Mouse (Mus musculus): Measurements from ENCODE around the gene Pik3c2b. TPM values are rescaled to one million over a fixed set of nuclear protein-coding genes. Genes with fewer than 3 reads are reported as not detected.
"Not testable (repeated sequence)": the region's sequence is repeated elsewhere in the genome, so short reads cannot be mapped to it uniquely, and the experiment has no call there.

Gene Pik3c2b
- polyA plus RNA-seq, 1 experiment from 2014 or later = 8.0 TPM

DNA sequence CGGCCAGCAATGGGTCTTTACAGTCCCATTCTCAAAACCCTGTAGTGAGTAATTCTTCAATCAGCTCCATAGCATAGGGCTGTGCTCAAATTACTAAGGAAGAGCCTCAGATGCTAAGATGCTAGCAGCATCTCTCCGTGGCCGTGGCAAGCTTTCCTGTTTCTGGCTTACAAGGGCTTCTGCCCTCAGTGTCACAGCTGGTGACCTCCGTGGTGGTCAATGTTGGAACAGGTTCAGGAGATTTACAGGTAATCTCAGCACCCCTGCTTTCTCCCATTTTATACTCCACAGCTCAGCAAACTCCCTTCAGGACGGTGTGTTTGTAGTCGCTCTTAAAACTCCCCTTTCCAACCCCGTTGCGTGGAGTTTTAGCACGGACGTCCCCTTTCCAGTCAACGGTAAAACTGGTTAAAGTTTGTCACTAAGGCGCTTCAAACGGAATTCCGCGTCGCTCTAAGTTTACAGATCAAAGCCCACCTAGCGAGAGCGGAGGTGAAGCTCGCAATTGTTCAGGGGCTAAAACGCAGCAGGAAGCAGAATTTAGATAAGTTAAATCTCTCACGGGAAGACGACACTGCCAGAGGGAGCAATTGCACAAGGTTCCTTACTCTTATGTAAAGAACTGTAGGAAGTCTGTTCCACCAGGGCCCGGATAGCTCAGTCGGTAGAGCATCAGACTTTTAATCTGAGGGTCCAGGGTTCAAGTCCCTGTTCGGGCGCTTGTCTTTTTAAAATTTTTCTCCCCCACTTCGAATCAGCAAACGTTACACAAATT is 12.0 kb upstream of the Pik3c2b start:
- 2% methylated on average over 28 of the region's 28 CpGs for WGBS
- peaks cover 10% of the 10 kb centered on the region for H3K4me1 ChIP-seq (replicated peaks)
- peak overlapping the region; percentile 73 for H3K27ac ChIP-seq
- H3K4me3 ChIP-seq = peak overlapping the region; percentile 61
- H3K27me3 ChIP-seq = no peaks in the 10 kb centered on the region
- no peaks in the 10 kb centered on the region for H3K9me3 ChIP-seq (replicated peaks)
- peak overlapping the region; percentile 52 for H3K9ac ChIP-seq
- H3K36me3 ChIP-seq = no peaks in the 10 kb centered on the region
- peak; percentile 77 for ATAC-seq (replicated peaks; ENCODE audit: insufficient number of reproducible peaks, insufficient read depth, low FRiP score, low read depth)
- peak overlapping the region; percentile 64 for H3K4me2 ChIP-seq

DNA sequence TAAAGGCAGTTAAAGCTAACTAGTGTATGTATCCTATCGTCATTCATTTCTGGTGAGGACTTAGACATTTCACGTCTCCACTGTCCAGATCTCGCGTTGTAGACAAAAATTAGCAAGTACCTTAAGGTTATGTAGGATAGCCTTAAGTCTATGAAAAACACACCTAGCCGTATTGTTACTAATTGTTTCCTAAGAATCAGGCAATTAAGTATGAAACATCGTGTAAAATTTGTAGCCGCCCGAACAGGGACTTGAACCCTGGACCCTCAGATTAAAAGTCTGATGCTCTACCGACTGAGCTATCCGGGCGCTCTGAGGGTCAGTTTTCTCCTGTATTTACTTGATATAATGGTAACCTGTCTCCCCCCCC is 11.4 kb upstream of the Pik3c2b start:
- H3K9ac ChIP-seq = no peak overlapping the region

DNA sequence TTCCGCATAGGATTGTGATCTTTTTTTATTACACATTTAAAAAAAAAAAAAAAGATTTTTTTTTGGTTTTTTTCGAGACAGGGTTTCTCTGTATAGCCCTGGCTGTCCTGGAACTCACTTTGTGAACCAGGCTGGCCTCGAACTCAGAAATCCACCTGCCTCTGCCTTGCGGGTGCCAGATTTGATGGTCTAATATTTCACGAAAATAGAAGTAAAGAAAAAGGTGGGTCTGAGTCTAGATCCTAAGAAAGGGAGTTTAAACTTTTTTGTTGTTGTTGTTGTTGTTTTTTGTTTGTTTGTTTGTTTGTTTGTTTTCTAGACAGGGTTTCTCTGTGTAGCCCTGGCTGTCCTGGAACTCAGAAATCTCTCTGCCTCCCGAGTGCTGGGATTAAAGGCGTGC is 10.8 kb upstream of the Pik3c2b start:
- H3K27me3 ChIP-seq; ATAC-seq (replicated peaks; ENCODE audit: insufficient number of reproducible peaks, insufficient read depth, low FRiP score, low read depth); H3K9me3 ChIP-seq (replicated peaks); H3K36me3 ChIP-seq; H3K9ac ChIP-seq; H3K4me2 ChIP-seq; H3K27ac ChIP-seq; H3K4me3 ChIP-seq: not testable (repeated sequence)
- WGBS = 69% methylated on average over 7 of the region's 7 CpGs
- peaks cover 10% of the 10 kb centered on the region for H3K4me1 ChIP-seq (replicated peaks)

More for the DNA sequence above, 11.4 kb upstream of the Pik3c2b start:
- 7% methylated on average over 11 of the region's 11 CpGs for WGBS
- Histone ChIP-seq H3K4me2 (peak overlapping the region; percentile 64), H3K27ac (peak overlapping the region; percentile 73), H3K9me3 (replicated peaks) (no peaks in the 10 kb centered on the region), H3K36me3 (no peaks in the 10 kb centered on the region), H3K4me1 (replicated peaks) (peaks cover 10% of the 10 kb centered on the region), H3K27me3 (no peaks in the 10 kb centered on the region), H3K4me3 (peak overlapping the region; percentile 61)
- ATAC-seq (replicated peaks; ENCODE audit: insufficient number of reproducible peaks, insufficient read depth, low FRiP score, low read depth) = peak; percentile 51

DNA sequence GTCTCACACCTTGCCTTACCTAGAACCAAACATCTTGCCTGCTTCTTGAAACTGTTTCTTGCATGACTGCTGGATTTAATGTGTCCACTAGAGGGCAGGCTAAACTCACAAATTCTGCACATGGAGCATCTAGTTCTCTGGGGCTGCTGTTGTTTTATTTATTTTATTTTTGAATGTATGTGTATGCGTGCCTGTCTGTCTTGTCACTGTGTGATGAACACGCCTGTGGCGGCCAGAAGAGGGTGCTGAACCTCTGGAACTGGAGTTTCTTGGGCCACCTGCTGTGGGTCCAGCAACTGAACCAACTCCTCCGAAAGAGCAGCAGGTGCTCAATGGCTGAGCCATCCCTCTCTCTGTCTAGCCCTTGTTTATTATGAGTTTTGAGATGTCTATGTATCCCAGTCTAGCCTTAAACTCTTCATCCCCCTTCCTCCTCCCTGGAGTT is 5.9 kb upstream of the Pik3c2b start:
- Histone ChIP-seq H3K27me3 (no peaks in the 10 kb centered on the region), H3K9me3 (replicated peaks) (no peaks in the 10 kb centered on the region), H3K27ac (no peak overlapping the region), H3K9ac (no peak overlapping the region), H3K4me3 (no peak overlapping the region), H3K36me3 (no peaks in the 10 kb centered on the region), H3K4me1 (replicated peaks) (no peaks in the 10 kb centered on the region), H3K4me2 (no peak overlapping the region)
- 20% methylated on average over 4 of the region's 4 CpGs for WGBS
- ATAC-seq (replicated peaks; ENCODE audit: insufficient number of reproducible peaks, insufficient read depth, low FRiP score, low read depth) = peak; percentile 56

DNA sequence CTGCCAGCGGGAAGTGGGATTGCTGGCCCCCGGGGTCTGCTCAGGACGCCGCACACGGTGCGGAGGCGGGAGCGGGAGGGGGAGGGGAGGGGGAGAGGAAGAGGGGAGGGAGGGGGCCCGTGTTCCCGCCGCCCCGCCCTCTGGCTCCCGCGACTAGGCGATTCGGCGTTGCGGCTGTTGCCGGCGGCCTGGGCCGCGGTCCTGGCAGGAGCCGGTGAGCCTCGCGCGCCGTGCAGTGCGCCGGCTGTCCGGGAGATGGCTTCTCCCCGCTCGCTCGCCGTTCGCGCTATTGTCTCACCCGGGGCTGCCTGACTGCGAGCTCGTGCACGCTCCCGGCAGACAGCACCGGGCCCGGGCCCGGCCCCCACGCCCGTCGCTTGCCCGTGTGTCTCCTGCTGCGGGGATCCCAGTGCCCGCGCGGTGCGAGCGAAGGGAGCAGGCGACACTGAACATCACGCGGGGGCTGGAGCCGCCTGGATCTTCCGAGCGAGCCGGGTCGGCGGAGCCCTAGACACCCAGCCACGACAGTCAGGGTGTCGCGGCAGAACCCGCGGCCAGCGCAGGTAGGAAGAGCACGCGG is 484 bp downstream of the Pik3c2b start:
- peak; percentile 83 for ATAC-seq (replicated peaks; ENCODE audit: insufficient number of reproducible peaks, insufficient read depth, low FRiP score, low read depth)
- Histone ChIP-seq H3K4me1 (replicated peaks) (peaks cover 30% of the 10 kb centered on the region), H3K9ac (peak overlapping the region; percentile 82), H3K4me2 (peak overlapping the region; percentile 91), H3K27me3 (no peaks in the 10 kb centered on the region), H3K27ac (peak overlapping the region; percentile 86), H3K4me3 (peak overlapping the region; percentile 68), H3K9me3 (replicated peaks) (no peaks in the 10 kb centered on the region), H3K36me3 (no peaks in the 10 kb centered on the region)
- under 1% methylated on average over 53 of the region's 71 CpGs for WGBS

DNA sequence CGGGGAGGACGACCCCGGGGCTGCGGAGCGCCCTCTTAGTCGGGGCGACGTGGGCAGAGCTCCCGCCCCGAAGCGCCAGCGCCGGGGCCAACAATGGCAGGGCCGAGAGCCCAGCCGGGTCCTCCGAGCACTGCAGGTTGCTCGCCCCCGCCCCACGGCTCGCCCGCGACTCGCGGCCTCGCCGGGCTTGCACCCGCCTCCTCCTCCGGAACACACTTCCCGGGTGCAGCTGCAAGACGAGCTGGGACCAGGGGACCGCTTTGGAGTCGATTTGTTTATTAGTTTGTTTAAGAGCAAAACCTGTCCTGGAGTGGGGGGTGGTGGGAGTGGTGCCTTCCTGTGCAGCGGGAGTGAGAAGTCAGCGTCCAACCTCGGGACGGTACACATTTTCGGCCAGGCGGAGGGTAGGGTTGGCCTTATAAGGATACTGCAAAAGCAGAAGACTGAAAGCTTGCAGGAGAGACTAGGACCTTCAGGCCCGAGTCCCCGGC is 1.0 kb downstream of the Pik3c2b start:
- peak; percentile 68 for ATAC-seq (replicated peaks; ENCODE audit: insufficient number of reproducible peaks, insufficient read depth, low FRiP score, low read depth)
- peak overlapping the region; percentile 91 for H3K4me2 ChIP-seq
- H3K36me3 ChIP-seq = no peaks in the 10 kb centered on the region
- under 1% methylated on average over 40 of the region's 40 CpGs for WGBS
- H3K27ac ChIP-seq = peak overlapping the region; percentile 86
- peak overlapping the region; percentile 68 for H3K4me3 ChIP-seq
- peak overlapping the region; percentile 82 for H3K9ac ChIP-seq
- H3K9me3 ChIP-seq (replicated peaks) = no peaks in the 10 kb centered on the region
- no peaks in the 10 kb centered on the region for H3K27me3 ChIP-seq
- peaks cover 30% of the 10 kb centered on the region for H3K4me1 ChIP-seq (replicated peaks)

DNA sequence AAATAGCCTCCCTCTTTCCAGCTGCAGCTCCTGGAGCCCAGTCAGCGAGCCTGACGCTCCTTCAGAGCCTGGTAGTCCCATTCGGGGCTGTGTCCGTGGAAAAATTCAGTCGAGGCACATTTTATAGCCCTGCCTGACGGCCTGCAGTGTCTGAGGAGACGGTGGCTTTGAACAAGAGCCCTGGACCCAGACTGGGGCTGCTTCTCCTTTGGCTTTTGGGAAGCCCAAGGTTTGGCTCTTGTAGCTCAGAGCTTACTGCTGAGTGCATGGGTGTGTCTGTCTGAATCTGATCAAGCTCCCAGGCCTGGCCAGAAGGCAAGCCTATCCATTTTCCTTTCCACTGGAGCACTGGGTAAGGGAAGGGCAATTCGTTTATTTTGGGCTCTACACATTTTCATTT is 2.1 kb downstream of the Pik3c2b start:
- peak overlapping the region; percentile 91 for H3K4me2 ChIP-seq
- H3K36me3 ChIP-seq = no peaks in the 10 kb centered on the region
- H3K4me3 ChIP-seq = peak overlapping the region; percentile 68
- H3K27ac ChIP-seq = peak overlapping the region; percentile 86
- no peak for ATAC-seq (replicated peaks; ENCODE audit: insufficient number of reproducible peaks, insufficient read depth, low FRiP score, low read depth)
- peak overlapping the region; percentile 82 for H3K9ac ChIP-seq
- H3K27me3 ChIP-seq = no peaks in the 10 kb centered on the region
- WGBS = 52% methylated on average over 8 of the region's 8 CpGs
- peaks cover 35% of the 10 kb centered on the region for H3K4me1 ChIP-seq (replicated peaks)
- no peaks in the 10 kb centered on the region for H3K9me3 ChIP-seq (replicated peaks)

DNA sequence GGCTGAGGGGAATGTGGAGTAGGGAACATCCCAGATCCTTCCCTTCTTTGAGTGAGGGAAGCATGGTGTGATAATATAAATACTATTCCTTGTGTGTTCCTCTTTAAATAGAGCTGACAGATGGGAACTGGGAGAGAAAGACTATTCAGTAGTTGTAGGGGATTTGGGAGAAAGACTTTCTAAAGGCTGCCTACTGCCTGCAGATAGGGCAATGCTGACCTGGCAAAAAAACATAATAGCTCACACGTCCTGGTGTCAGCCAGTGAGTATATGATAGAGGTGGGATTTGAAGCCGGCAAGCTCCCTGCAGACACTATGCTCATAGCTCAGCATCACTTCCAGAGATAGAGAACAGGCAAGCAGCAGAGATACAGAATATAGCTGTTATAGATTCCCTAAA is 3.2 kb downstream of the Pik3c2b start:
- no peak overlapping the region for H3K9ac ChIP-seq
- ATAC-seq (replicated peaks; ENCODE audit: insufficient number of reproducible peaks, insufficient read depth, low FRiP score, low read depth) = no peak
- H3K4me2 ChIP-seq = peak overlapping the region; percentile 91; the same call in 1 of the 2 replicates
- H3K27me3 ChIP-seq = no peaks in the 10 kb centered on the region
- H3K36me3 ChIP-seq = no peaks in the 10 kb centered on the region
- no peaks in the 10 kb centered on the region for H3K9me3 ChIP-seq (replicated peaks)
- H3K27ac ChIP-seq = no peak overlapping the region
- H3K4me1 ChIP-seq (replicated peaks) = peaks cover 43% of the 10 kb centered on the region
- H3K4me3 ChIP-seq = 0 out of 2 replicates have a peak overlapping the region, but pooled peaks have one; percentile 2
- 38% methylated on average over 2 of the region's 2 CpGs for WGBS

DNA sequence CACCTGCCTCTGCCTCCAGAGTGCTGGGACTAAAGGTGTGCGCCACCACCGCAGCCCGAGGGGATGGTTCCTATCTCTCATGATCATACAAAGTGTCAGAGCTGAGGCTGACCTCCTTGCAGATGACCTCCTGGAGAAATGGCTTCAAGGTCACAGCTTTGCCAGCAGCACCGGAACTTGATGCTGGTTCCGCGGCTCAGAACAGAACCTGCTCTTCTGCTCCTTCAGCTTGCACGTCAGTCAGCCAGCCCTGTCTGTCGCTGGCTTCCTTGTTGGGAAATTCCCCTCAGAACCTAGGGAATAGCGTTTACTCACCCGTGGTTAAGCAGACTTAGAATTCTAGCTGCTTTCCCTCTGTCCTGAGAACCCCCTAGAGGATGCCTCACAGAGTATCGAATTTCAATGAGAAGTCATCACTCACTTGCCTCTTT is 4.5 kb downstream of the Pik3c2b start:
- whole genome bisulfite sequencing = 26% methylated on average over 11 of the region's 11 CpGs
- ATAC-seq (replicated peaks; ENCODE audit: insufficient number of reproducible peaks, insufficient read depth, low FRiP score, low read depth) = no peak
- Histone ChIP-seq H3K4me1 (replicated peaks) (peaks cover 40% of the 10 kb centered on the region), H3K9me3 (replicated peaks) (no peaks in the 10 kb centered on the region), H3K36me3 (no peaks in the 10 kb centered on the region), H3K4me2 (no peak overlapping the region), H3K4me3 (no peak overlapping the region), H3K27ac (peak overlapping the region; percentile 55), H3K27me3 (no peaks in the 10 kb centered on the region), H3K9ac (no peak overlapping the region)

DNA sequence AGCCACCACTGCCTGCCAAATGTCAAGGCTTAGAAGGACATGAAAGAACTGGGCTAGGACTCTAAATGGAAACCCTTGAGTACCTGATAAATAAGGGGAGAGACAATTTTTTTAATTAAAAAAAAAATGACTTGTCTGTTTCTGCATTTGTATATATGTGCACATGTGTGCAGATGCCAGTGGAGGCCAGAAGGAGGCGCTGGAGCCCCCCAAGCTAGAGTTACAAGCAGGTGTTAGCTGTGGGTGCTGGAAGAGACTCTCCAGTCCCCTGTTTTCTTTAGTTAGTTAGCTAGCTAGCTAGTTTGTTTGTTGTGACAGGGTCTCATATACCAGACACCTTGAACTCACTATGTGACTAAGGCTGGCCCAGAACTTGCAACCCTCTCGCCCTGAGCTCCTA is 6.4 kb downstream of the Pik3c2b start:
- no peak for ATAC-seq (replicated peaks; ENCODE audit: insufficient number of reproducible peaks, insufficient read depth, low FRiP score, low read depth)

DNA sequence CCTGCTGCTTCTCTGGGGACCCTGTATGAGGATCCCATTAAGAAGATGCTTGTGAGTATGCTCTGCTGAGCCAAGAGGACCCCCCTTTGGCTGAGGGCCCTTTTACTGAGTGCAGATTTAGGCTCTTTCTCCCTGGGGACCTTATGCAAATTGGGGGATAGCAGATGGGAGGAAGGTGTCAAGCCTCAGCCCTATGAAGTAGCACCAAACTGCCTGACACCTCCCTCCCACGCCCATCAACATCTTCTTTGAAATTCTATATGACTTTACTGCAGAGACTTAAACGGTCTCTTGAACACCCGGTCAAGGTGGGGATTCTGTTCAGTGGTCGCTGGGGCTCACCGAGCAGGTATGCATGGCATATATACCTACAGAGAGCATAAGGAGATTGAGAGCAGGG is 7.6 kb downstream of the Pik3c2b start:
- Histone ChIP-seq H3K9me3 (replicated peaks) (no peaks in the 10 kb centered on the region), H3K4me1 (replicated peaks) (peaks cover 41% of the 10 kb centered on the region), H3K36me3 (no peaks in the 10 kb centered on the region), H3K27me3 (no peaks in the 10 kb centered on the region), H3K4me3 (no peak overlapping the region), H3K4me2 (no peak overlapping the region), H3K9ac (no peak overlapping the region), H3K27ac (no peak overlapping the region)
- ATAC-seq (replicated peaks; ENCODE audit: insufficient number of reproducible peaks, insufficient read depth, low FRiP score, low read depth) = no peak
- WGBS = 50% methylated on average over 5 of the region's 5 CpGs

More for the DNA sequence above, 6.4 kb downstream of the Pik3c2b start:
- Histone ChIP-seq H3K4me1 (replicated peaks) (peaks cover 37% of the 10 kb centered on the region), H3K4me3 (no peak overlapping the region), H3K36me3 (no peaks in the 10 kb centered on the region), H3K27me3 (no peaks in the 10 kb centered on the region), H3K4me2 (no peak overlapping the region), H3K9ac (no peak overlapping the region), H3K9me3 (replicated peaks) (no peaks in the 10 kb centered on the region), H3K27ac (no peak overlapping the region)
- 87% methylated on average over 2 of the region's 2 CpGs for WGBS

Measured in heart, embryonic 15.5 days (tissue).